Mouse (Mus musculus): ENCODE results near the gene Acvrl1.

GRCm38 (mm10) chr15:101170413-101170980 lies 42.2 kb downstream of the Acvrl1 start:
- TF ChIP-seq POLR2A (IDR thresholded peaks at IDR 0.05; ENCODE audit: low read depth, low read length) (no peak), CTCF (IDR thresholded peaks at IDR 0.05; ENCODE audit: extremely low read depth, insufficient read depth, insufficient read length, insufficient replicate concordance) (no peak)

Measured in spleen, adult 2 months (tissue).